Comparison of ENCODE assay signal across 15 mouse cellular contexts in genomic region chr15:13854095-13854836, GRCm38 (mm10).
"Had no signal": no experiment of that assay in that cellular context is flagged by ENCODE, and none has a peak within 500 bp of the region (broad histone marks: within the 10 kb centered on the region; RNA-seq: fewer than 3 reads in every experiment).

No protein-coding gene starts in this region.

- DNase-seq: kidney, adult 11 months; kidney, adult 9 months; kidney, postnatal 36 days; left cerebral cortex, postnatal 4 days; lung, adult 2 months; lung, postnatal 36 days; right cerebral cortex, postnatal 14 days; thymus, adult 2 months; thymus, postnatal 25 days had no signal

- H3K27ac ChIP-seq: kidney, postnatal 0 days; layer of hippocampus, adult 2 months; limb, embryonic 13.5 days; liver, embryonic 15.5 days; stomach, embryonic 15.5 days had no signal

- ATAC-seq: lung, postnatal 0 days had no signal

- H3K36me3 ChIP-seq: limb, embryonic 13.5 days; liver, embryonic 15.5 days; stomach, embryonic 15.5 days had no signal

- H3K4me2 ChIP-seq: limb, embryonic 13.5 days; liver, embryonic 15.5 days; stomach, embryonic 15.5 days had no signal

- H3K4me1 ChIP-seq: limb, embryonic 13.5 days; liver, embryonic 15.5 days; stomach, embryonic 15.5 days had no signal

- H3K4me3 ChIP-seq: layer of hippocampus, adult 2 months; limb, embryonic 13.5 days; liver, embryonic 15.5 days; stomach, embryonic 15.5 days had no signal

- H3K9me3 ChIP-seq: limb, embryonic 13.5 days; liver, embryonic 15.5 days; stomach, embryonic 15.5 days had no signal

- H3K27me3 ChIP-seq: limb, embryonic 13.5 days; liver, embryonic 15.5 days; stomach, embryonic 15.5 days had no signal

- H3K9ac ChIP-seq: limb, embryonic 13.5 days; liver, embryonic 15.5 days; stomach, embryonic 15.5 days had no signal
